Mouse (Mus musculus): ENCODE results near the gene Ccdc186. TPM values are rescaled to one million over a fixed set of nuclear protein-coding genes. Genes with fewer than 3 reads are reported as not detected.
A peak's percentile ranks its signal among the peaks of the same experiment; 100 is the strongest.

Gene Ccdc186
- 28.8 and 29.1 TPM in 2 replicates for polyA plus RNA-seq (2015; fragmentation: Nextera tagmentation; extraction: Ambion mirVana)

DNA sequence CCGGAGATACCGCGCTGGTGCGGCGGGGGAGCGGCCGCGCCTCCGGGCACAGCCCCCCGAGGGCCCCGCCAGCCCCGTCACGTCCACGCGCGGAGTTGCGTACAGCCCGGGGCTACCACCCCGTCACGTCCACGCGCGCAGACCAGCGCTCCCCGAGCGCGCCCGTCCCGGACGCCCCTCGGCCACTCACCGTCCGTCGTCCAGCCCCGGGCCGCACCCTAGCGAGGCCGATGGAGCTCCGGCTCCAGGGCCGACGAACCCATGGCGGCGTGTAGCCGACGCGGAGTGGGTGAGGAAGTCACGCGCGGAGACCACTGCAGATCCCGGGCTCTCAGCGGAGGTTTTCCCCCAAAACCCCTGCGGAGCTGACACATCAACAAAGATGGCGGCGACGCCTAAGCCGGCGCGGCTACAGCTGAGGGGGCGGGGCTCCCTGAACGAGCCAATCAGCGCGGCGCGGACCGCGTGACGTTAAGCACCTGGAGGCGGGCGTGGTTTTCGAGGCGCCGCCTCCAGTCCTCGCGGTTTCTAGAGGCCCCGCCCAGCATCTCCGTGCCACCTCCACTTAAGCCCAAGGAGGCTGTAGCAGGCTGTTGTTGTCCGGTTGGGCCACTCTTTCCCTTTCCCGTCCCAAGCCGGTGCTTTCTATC lies at the start of gene Ccdc186:
Gene Ccdc186, minus strand, starts transcription at position 393 of the 650 bp plus-strand sequence.
- no peaks in the 10 kb centered on the region for H3K36me3 ChIP-seq
- under 1% methylated on average over 64 of the region's 79 CpGs for WGBS

GRCm38 (mm10) chr19:56867701-56868100 lies 45.7 kb upstream of the Ccdc186 start:
- no peak overlapping the region for H3K27ac ChIP-seq
- no peaks in the 10 kb centered on the region for H3K4me1 ChIP-seq (replicated peaks)

More for the DNA sequence above, at the start of gene Ccdc186:
- peaks cover 19% of the 10 kb centered on the region; the same call in 1 of the 2 replicates for H3K27me3 ChIP-seq
- peak within 1 kb of the TSS; percentile 84 for H3K4me3 ChIP-seq (replicated peaks)
- H3K9me3 ChIP-seq = no peaks in the 10 kb centered on the region
- peak within 1 kb of the TSS; percentile 66 for H3K4me2 ChIP-seq (replicated peaks)
- H3K9ac ChIP-seq (replicated peaks) = peak within 1 kb of the TSS; percentile 89
- H3K4me1 ChIP-seq (replicated peaks) = peaks cover 39% of the 10 kb centered on the region
- ATAC-seq = peak; percentile 98
- H3K27ac ChIP-seq = peak within 1 kb of the TSS; percentile 88

GRCm38 (mm10) chr19:56856455-56856854 lies 34.5 kb upstream of the Ccdc186 start:
- H3K27me3 ChIP-seq = no peaks in the 10 kb centered on the region
- WGBS = 61% methylated on average over 5 of the region's 5 CpGs
- no peak for ATAC-seq
- no peak overlapping the region for H3K27ac ChIP-seq
- H3K4me2 ChIP-seq (replicated peaks) = no peak overlapping the region
- no peak overlapping the region for H3K4me3 ChIP-seq (replicated peaks)
- no peak overlapping the region for H3K9ac ChIP-seq (replicated peaks)
- no peaks in the 10 kb centered on the region for H3K4me1 ChIP-seq (replicated peaks)
- H3K9me3 ChIP-seq = no peaks in the 10 kb centered on the region
- no peaks in the 10 kb centered on the region for H3K36me3 ChIP-seq

More at GRCm38 (mm10) chr19:56867701-56868100, 45.7 kb upstream of the Ccdc186 start:
- H3K27me3 ChIP-seq = peaks cover 16% of the 10 kb centered on the region
- no peak overlapping the region for H3K4me3 ChIP-seq (replicated peaks)
- no peak for ATAC-seq
- no peaks in the 10 kb centered on the region for H3K36me3 ChIP-seq
- WGBS = 68% methylated on average over 4 of the region's 4 CpGs
- no peak overlapping the region for H3K4me2 ChIP-seq (replicated peaks)
- no peaks in the 10 kb centered on the region for H3K9me3 ChIP-seq
- no peak overlapping the region for H3K9ac ChIP-seq (replicated peaks)

GRCm38 (mm10) chr19:56852590-56852989 lies 30.6 kb upstream of the Ccdc186 start:
- Histone ChIP-seq H3K4me2 (replicated peaks) (no peak overlapping the region), H3K27me3 (no peaks in the 10 kb centered on the region), H3K4me3 (replicated peaks) (no peak overlapping the region), H3K4me1 (replicated peaks) (no peaks in the 10 kb centered on the region), H3K9ac (replicated peaks) (no peak overlapping the region), H3K9me3 (no peaks in the 10 kb centered on the region), H3K36me3 (no peaks in the 10 kb centered on the region), H3K27ac (no peak overlapping the region)
- ATAC-seq = no peak

- no peaks in the 10 kb centered on the region for H3K36me3 ChIP-seq
- H3K27ac ChIP-seq = no peak overlapping the region
- H3K27me3 ChIP-seq = no peaks in the 10 kb centered on the region
- no peak for ATAC-seq
- H3K9ac ChIP-seq (replicated peaks) = no peak overlapping the region
- no peaks in the 10 kb centered on the region for H3K4me1 ChIP-seq (replicated peaks)
- H3K9me3 ChIP-seq = peaks cover 8% of the 10 kb centered on the region
- H3K4me3 ChIP-seq (replicated peaks) = no peak overlapping the region
- no peak overlapping the region for H3K4me2 ChIP-seq (replicated peaks)
- WGBS = 82% methylated on average over 12 of the region's 12 CpGs
These were observed 21.0 kb upstream of the Ccdc186 start for GRCm38 (mm10) chr19:56842974-56843373.

DNA sequence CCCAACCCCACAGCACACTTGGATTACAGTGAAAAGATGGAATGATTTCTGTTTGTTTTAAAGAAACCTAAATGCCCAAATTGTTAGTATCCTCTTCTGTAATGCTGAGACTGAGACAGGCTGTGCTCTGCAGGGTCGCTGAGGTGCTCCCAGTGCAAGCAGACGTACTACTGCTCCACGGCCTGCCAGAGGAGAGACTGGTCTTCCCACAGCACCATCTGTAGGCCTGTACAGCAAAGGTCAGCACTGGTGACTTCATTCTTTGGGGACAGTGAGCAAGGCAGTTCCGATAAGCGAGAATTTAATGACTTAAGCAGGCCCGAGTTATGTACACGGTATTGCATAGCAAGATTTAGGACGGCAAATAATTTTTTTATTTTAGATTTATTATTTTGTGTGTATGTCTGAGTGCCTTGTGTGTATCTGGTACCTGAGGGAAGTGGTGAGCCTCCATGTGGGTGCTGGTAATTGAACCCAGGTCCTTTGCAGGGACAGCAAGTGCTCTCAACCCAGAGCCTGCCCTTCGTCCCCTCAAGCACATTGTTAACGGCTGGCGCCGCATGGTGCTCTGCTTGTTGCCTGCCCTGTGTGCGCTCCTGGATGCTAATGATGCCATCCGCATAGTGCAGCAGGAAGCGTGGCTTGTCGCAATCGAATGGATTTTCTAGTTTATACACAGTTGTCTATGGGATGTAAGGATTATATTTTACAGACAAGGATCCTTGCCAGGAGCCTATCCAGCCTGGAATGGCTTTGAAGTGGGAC lies 17.1 kb upstream of the Ccdc186 start:
- H3K27me3 ChIP-seq = no peaks in the 10 kb centered on the region
- H3K27ac ChIP-seq = no peak overlapping the region
- H3K4me3 ChIP-seq (replicated peaks) = no peak overlapping the region
- 70% methylated on average over 17 of the region's 17 CpGs for WGBS
- H3K9me3 ChIP-seq = no peaks in the 10 kb centered on the region
- H3K9ac ChIP-seq (replicated peaks) = no peak overlapping the region
- no peaks in the 10 kb centered on the region for H3K36me3 ChIP-seq
- H3K4me1 ChIP-seq (replicated peaks) = 0 out of 2 replicates have a peak, but pooled peaks cover 3% of the 10 kb centered on the region
- no peak for ATAC-seq
- no peak overlapping the region for H3K4me2 ChIP-seq (replicated peaks)

- Histone ChIP-seq H3K9me3 (no peaks in the 10 kb centered on the region), H3K9ac (replicated peaks) (no peak overlapping the region), H3K27me3 (no peaks in the 10 kb centered on the region), H3K4me2 (replicated peaks) (no peak overlapping the region), H3K4me1 (replicated peaks) (0 out of 2 replicates have a peak, but pooled peaks cover 3% of the 10 kb centered on the region), H3K36me3 (no peaks in the 10 kb centered on the region), H3K4me3 (replicated peaks) (no peak overlapping the region), H3K27ac (no peak overlapping the region)
- ATAC-seq = no peak
- WGBS = 38% methylated on average over 9 of the region's 9 CpGs
These were observed 13.3 kb upstream of the Ccdc186 start for GRCm38 (mm10) chr19:56835340-56835739.

DNA sequence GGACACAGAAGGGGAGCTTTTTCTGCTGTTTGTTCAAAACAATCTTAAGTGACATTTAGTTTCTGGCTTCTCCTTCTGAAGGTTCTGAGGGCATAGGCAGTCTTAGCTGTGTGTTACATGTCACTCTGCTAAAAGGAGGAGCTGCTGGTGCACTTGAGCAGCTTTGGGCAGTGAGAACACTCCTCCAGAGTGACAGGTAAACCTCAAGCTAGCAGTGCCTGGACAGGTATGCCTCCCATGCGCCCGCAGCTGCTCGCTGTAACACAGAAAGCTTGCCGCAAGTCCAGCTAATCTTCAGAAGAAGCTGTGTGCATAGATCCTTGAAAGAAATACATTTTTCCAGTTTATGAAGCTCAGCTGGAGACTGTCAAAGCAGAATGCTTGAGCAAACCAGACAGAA lies 8.2 kb upstream of the Ccdc186 start:
- H3K27me3 ChIP-seq = peaks cover 6% of the 10 kb centered on the region; the same call in 1 of the 2 replicates
- no peaks in the 10 kb centered on the region for H3K4me1 ChIP-seq (replicated peaks)
- no peak overlapping the region for H3K4me3 ChIP-seq (replicated peaks)
- H3K36me3 ChIP-seq = no peaks in the 10 kb centered on the region
- WGBS = 93% methylated on average over 4 of the region's 4 CpGs
- H3K9me3 ChIP-seq = no peaks in the 10 kb centered on the region
- H3K4me2 ChIP-seq (replicated peaks) = no peak overlapping the region
- no peak overlapping the region for H3K27ac ChIP-seq
- ATAC-seq = no peak
- H3K9ac ChIP-seq (replicated peaks) = no peak overlapping the region

DNA sequence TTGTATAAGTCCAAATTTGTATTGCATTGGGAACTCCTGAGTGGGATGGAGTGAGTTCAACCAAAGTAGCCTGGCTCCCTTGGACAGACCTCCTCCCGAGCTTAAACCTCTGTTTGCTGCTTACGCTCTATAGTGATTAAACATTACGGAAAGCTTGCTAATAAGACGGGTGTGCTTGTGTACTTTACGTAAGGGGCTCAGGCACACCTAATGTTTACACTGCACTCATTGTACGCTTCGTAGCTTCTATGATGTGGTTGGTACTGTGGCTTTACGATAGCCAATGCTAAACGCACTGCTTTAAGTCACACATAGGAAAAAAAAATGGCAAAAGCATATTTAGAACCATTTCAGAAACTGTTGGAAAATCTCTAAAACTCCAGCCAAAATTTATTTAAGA lies 7.3 kb upstream of the Ccdc186 start:
- WGBS = 92% methylated on average over 9 of the region's 9 CpGs
- H3K4me2 ChIP-seq (replicated peaks) = no peak overlapping the region
- H3K9ac ChIP-seq (replicated peaks) = no peak overlapping the region
- H3K4me3 ChIP-seq (replicated peaks) = no peak overlapping the region
- H3K27ac ChIP-seq = no peak overlapping the region
- no peaks in the 10 kb centered on the region for H3K36me3 ChIP-seq
- no peaks in the 10 kb centered on the region for H3K4me1 ChIP-seq (replicated peaks)
- ATAC-seq = no peak
- peaks cover 9% of the 10 kb centered on the region; the same call in 1 of the 2 replicates for H3K27me3 ChIP-seq
- H3K9me3 ChIP-seq = no peaks in the 10 kb centered on the region

DNA sequence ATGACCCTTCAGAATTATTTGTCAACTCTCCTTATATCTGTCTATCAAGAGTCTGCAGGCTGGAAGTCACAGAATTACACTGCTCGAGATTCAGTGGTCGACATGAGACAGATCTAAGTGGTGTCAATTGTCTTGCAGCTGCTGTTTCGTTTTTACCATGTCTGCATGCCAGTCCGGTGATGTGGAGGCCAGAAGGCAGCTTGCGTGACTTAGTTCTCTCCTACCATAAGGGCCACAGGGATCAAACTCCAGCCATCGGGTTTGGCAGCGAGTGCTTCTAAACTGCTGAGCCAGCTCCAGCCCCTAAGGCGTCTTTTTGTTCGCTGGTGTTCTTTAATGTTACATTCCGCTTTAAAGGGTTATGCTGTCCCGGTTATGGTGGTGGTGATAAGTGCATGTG lies 6.3 kb upstream of the Ccdc186 start:
- no peak for ATAC-seq
- no peaks in the 10 kb centered on the region for H3K4me1 ChIP-seq (replicated peaks)
- peaks cover 15% of the 10 kb centered on the region; the same call in 1 of the 2 replicates for H3K27me3 ChIP-seq
- no peak overlapping the region for H3K9ac ChIP-seq (replicated peaks)
- no peak overlapping the region for H3K27ac ChIP-seq
- WGBS = 88% methylated on average over 11 of the region's 11 CpGs
- no peak overlapping the region for H3K4me3 ChIP-seq (replicated peaks)
- no peak overlapping the region for H3K4me2 ChIP-seq (replicated peaks)
- no peaks in the 10 kb centered on the region for H3K9me3 ChIP-seq
- H3K36me3 ChIP-seq = no peaks in the 10 kb centered on the region

- H3K9me3 ChIP-seq = no peaks in the 10 kb centered on the region
- H3K4me2 ChIP-seq (replicated peaks) = peak within 1 kb of the TSS; percentile 38
- no peak within 1 kb of the TSS for H3K27ac ChIP-seq
- H3K4me3 ChIP-seq (replicated peaks) = 0 out of 2 replicates have a peak within 1 kb of the TSS, but pooled peaks have one; percentile 5
- no peaks in the 10 kb centered on the region for H3K36me3 ChIP-seq
- ATAC-seq = no peak
- no peak within 1 kb of the TSS for H3K9ac ChIP-seq (replicated peaks)
- WGBS = 64% methylated on average over 39 of the region's 44 CpGs
- H3K27me3 ChIP-seq = peaks cover 19% of the 10 kb centered on the region; the same call in 1 of the 2 replicates
- H3K4me1 ChIP-seq (replicated peaks) = peaks cover 5% of the 10 kb centered on the region
These were observed 4.1 kb upstream of the Ccdc186 start, which contains the start of gene Tdrd1 for GRCm38 (mm10) chr19:56826047-56826631. Gene Tdrd1 (plus strand): TSS chr19:56826209.

DNA sequence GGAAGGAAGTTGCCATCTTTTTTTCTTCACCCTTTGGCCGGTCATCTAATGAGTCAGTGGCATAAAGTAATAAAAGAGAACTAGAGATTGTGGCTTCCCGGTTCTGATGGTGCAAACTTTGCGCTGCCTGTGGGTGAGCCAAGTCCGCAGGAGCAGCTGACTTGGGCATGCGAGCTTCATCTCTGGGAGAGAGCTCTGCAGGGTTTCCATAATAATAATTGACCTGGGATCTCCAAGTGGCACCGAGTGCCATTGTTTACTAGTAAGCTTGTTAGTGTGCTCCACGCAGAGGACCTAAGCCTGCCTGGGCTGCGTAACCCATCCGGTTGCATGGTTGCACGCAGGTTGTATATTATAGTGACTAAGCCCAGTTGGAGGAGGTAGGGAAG lies 452 bp upstream of the Ccdc186 start:
- H3K9ac ChIP-seq (replicated peaks) = peak overlapping the region; percentile 41
- H3K4me3 ChIP-seq (replicated peaks) = peak overlapping the region; percentile 84
- ATAC-seq = peak; percentile 65
- H3K36me3 ChIP-seq = no peaks in the 10 kb centered on the region
- peak overlapping the region; percentile 66 for H3K4me2 ChIP-seq (replicated peaks)
- peaks cover 19% of the 10 kb centered on the region; the same call in 1 of the 2 replicates for H3K27me3 ChIP-seq
- 20% methylated on average over 10 of the region's 10 CpGs for WGBS
- H3K27ac ChIP-seq = peak overlapping the region; percentile 36; the same call in 1 of the 2 replicates
- H3K4me1 ChIP-seq (replicated peaks) = peaks cover 34% of the 10 kb centered on the region
- H3K9me3 ChIP-seq = no peaks in the 10 kb centered on the region

Data from midbrain, embryonic 13.5 days (tissue).